Mouse (Mus musculus): ENCODE data around the gene Cidec. TPM values are rescaled to one million over a fixed set of nuclear protein-coding genes. Genes with fewer than 3 reads are reported as not detected.

The Cidec gene
- polyA plus RNA-seq, 1 experiment from 2014 or later: not detected

DNA sequence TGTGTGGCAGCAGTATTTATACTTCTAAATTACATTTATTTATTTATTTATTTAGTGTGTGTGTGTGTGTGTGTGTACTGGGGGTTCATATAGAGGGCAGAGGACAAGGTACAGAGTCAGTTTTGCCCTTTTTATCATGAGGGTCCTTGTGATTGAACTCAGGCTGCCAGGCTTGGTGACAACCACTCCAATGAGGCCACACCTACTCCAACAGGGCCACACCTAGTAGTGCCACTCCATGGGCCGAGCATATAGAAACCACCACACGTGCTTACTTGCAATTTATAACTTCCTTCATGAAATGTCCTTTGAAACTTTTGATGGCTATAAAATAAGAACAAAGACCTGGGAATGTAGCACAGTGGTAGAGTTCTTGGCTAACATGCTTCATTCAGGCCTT lies 37.7 kb upstream of the Cidec start:
- H3K36me3 ChIP-seq (ENCODE audit: control insufficient read depth, insufficient read depth, low read length): no peaks in the 10 kb centered on the region
- H3K4me3 ChIP-seq (ENCODE audit: low read length): no peak overlapping the region
- H3K27me3 ChIP-seq (ENCODE audit: control insufficient read depth, insufficient read depth, low read length): peaks cover 8% of the 10 kb centered on the region; the same call in 1 of the 2 replicates
- no peak overlapping the region for H3K4me2 ChIP-seq (replicated peaks; ENCODE audit: low read depth, low read length)
- H3K27ac ChIP-seq (ENCODE audit: low read depth, low read length): no peak overlapping the region
- WGBS: 75% methylated on average over 2 of the region's 2 CpGs
- ATAC-seq (ENCODE audit: low FRiP score, low TSS enrichment): no peak
- H3K9me3 ChIP-seq (ENCODE audit: control insufficient read depth, low read length): no peaks in the 10 kb centered on the region
- peaks cover 20% of the 10 kb centered on the region; the same call in 1 of the 2 replicates for H3K4me1 ChIP-seq (ENCODE audit: control insufficient read depth, insufficient read depth, low read length)
- H3K9ac ChIP-seq (ENCODE audit: low read depth, low read length): no peak overlapping the region

DNA sequence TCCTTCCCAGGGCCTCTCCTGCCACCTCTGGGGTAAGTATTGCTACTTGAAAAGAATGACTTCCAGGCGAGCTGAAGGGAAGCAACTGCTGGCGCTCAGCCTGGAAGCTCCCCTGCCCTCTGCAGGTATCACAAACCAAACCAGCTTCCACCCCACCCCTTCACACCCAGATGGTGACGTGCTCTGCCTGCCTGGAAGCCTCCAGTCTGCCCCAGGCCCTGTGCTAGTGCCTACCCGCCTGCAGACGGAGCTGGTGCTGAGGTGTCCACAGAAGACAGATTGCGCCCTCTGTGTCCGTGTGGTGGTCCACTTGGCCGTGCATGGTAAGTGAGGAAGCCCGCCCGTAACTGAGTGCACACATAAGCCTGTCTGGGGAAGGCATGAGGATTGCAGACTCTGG lies 36.5 kb upstream of the Cidec start:
- Histone ChIP-seq H3K4me1 (ENCODE audit: control insufficient read depth, insufficient read depth, low read length) (peaks cover 20% of the 10 kb centered on the region; the same call in 1 of the 2 replicates), H3K4me3 (ENCODE audit: low read length) (no peak overlapping the region), H3K27me3 (ENCODE audit: control insufficient read depth, insufficient read depth, low read length) (peaks cover 8% of the 10 kb centered on the region; the same call in 1 of the 2 replicates), H3K4me2 (replicated peaks; ENCODE audit: low read depth, low read length) (no peak overlapping the region), H3K9me3 (ENCODE audit: control insufficient read depth, low read length) (no peaks in the 10 kb centered on the region), H3K9ac (ENCODE audit: low read depth, low read length) (no peak overlapping the region), H3K27ac (ENCODE audit: low read depth, low read length) (no peak overlapping the region), H3K36me3 (ENCODE audit: control insufficient read depth, insufficient read depth, low read length) (no peaks in the 10 kb centered on the region)
- WGBS: 63% methylated on average over 10 of the region's 10 CpGs
- no peak for ATAC-seq (ENCODE audit: low FRiP score, low TSS enrichment)

DNA sequence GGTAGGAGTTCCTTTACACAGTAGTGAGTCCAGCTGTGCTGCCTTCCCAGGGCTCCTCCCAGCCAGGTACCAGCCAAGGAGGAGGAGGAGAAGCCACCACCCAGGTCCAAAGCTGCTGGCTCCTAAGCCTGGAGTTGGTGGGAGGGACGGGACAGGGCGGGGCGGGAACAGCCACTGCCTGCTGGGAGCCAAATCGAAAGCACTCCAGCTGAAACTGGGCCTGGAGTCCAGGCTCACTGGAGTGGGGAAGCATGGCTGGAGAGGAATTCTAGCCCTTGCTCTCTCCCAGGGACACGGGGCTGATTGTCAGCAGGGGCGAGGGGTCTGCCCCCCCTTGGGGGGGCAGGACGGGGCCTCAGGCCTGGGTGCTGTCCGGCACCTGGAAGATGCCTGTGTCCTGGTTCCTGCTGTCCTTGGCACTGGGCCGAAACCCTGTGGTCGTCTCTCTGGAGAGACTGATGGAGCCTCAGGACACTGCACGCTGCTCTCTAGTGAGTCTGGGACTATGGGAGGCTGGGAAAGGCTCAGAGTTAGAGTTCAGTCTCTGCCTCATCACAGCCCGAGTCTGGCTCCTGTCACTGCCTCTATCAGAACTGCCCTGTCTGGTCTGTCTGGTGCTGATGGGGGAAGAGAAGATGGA lies 35.9 kb upstream of the Cidec start, which contains the start of gene Il17rc:
Gene Il17rc, plus strand, starts transcription at position 131 of the 640 bp plus-strand sequence.
- Histone ChIP-seq H3K27me3 (ENCODE audit: control insufficient read depth, insufficient read depth, low read length) (peaks cover 8% of the 10 kb centered on the region; the same call in 1 of the 2 replicates), H3K36me3 (ENCODE audit: control insufficient read depth, insufficient read depth, low read length) (no peaks in the 10 kb centered on the region), H3K4me2 (replicated peaks; ENCODE audit: low read depth, low read length) (peak within 1 kb of the TSS; percentile 42), H3K9me3 (ENCODE audit: control insufficient read depth, low read length) (no peaks in the 10 kb centered on the region), H3K27ac (ENCODE audit: low read depth, low read length) (no peak within 1 kb of the TSS), H3K4me1 (ENCODE audit: control insufficient read depth, insufficient read depth, low read length) (peaks cover 20% of the 10 kb centered on the region; the same call in 1 of the 2 replicates), H3K9ac (ENCODE audit: low read depth, low read length) (peak within 1 kb of the TSS; percentile 47), H3K4me3 (ENCODE audit: low read length) (peak within 1 kb of the TSS; percentile 21; the same call in 1 of the 2 replicates)
- 14% methylated on average over 12 of the region's 12 CpGs for WGBS
- peak; percentile 48; the same call in 1 of the 2 replicates for ATAC-seq (ENCODE audit: low FRiP score, low TSS enrichment)

- Histone ChIP-seq H3K4me3 (ENCODE audit: low read length) (peak overlapping the region; percentile 36), H3K27ac (ENCODE audit: low read depth, low read length) (no peak overlapping the region), H3K27me3 (ENCODE audit: control insufficient read depth, insufficient read depth, low read length) (peaks cover 8% of the 10 kb centered on the region; the same call in 1 of the 2 replicates), H3K9ac (ENCODE audit: low read depth, low read length) (peak overlapping the region; percentile 36; the same call in 1 of the 2 replicates), H3K9me3 (ENCODE audit: control insufficient read depth, low read length) (no peaks in the 10 kb centered on the region), H3K4me2 (replicated peaks; ENCODE audit: low read depth, low read length) (peak overlapping the region; percentile 67), H3K4me1 (ENCODE audit: control insufficient read depth, insufficient read depth, low read length) (peaks cover 20% of the 10 kb centered on the region; the same call in 1 of the 2 replicates), H3K36me3 (ENCODE audit: control insufficient read depth, insufficient read depth, low read length) (no peaks in the 10 kb centered on the region)
- ATAC-seq (ENCODE audit: low FRiP score, low TSS enrichment): peak; percentile 63
- 1% methylated on average over 31 of the region's 31 CpGs for WGBS
Observed at GRCm38 (mm10) chr6:113469432-113469831, 33.9 kb upstream of the Cidec start.

DNA sequence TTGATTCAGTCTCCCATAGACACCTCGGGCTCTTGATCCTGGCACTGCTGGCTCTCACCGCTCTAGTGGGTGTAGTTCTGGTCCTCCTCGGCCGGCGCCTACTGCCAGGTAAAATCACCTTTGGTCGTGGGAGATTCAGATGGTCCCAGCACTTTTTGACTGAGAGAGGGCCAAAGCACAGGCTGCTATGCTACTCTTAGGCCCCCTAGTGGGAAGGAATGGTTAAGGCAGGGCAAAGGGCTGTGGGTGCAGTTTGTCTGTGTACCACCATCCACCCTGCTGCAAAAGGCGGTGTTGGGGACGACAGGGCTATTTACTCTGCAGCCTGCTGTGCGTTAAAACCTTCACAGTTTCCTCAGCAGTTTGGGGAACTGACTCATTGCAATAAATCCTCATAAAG lies 33.5 kb upstream of the Cidec start:
- H3K27ac ChIP-seq (ENCODE audit: low read depth, low read length): no peak overlapping the region
- H3K9ac ChIP-seq (ENCODE audit: low read depth, low read length): peak overlapping the region; percentile 28; the same call in 1 of the 2 replicates
- whole genome bisulfite sequencing: 7% methylated on average over 9 of the region's 9 CpGs
- no peaks in the 10 kb centered on the region for H3K9me3 ChIP-seq (ENCODE audit: control insufficient read depth, low read length)
- H3K36me3 ChIP-seq (ENCODE audit: control insufficient read depth, insufficient read depth, low read length): no peaks in the 10 kb centered on the region
- peak; percentile 68 for ATAC-seq (ENCODE audit: low FRiP score, low TSS enrichment)
- peaks cover 20% of the 10 kb centered on the region; the same call in 1 of the 2 replicates for H3K4me1 ChIP-seq (ENCODE audit: control insufficient read depth, insufficient read depth, low read length)
- H3K4me3 ChIP-seq (ENCODE audit: low read length): peak overlapping the region; percentile 36
- peaks cover 8% of the 10 kb centered on the region; the same call in 1 of the 2 replicates for H3K27me3 ChIP-seq (ENCODE audit: control insufficient read depth, insufficient read depth, low read length)
- H3K4me2 ChIP-seq (replicated peaks; ENCODE audit: low read depth, low read length): peak overlapping the region; percentile 67

DNA sequence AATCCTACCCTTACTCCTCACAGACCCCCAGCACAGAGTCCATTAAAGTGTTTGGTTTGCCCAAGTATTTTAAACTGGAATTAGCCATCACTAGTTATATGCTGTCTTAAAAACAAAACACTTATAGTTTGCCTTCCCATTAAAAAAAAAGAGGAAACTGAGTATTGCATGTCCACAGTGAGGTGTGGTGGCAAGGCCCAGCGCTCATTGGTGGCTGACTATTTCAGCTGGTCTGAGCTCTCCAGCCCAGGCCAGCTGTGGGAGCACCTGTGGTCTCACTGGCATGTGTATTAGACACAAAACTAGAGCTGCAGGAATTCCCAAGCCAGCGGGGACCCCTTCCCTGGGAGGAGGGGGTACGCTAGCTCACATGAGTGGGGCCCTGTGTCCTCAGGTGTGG lies 33.0 kb upstream of the Cidec start:
- peaks cover 20% of the 10 kb centered on the region; the same call in 1 of the 2 replicates for H3K4me1 ChIP-seq (ENCODE audit: control insufficient read depth, insufficient read depth, low read length)
- H3K36me3 ChIP-seq (ENCODE audit: control insufficient read depth, insufficient read depth, low read length): no peaks in the 10 kb centered on the region
- no peak overlapping the region for H3K9ac ChIP-seq (ENCODE audit: low read depth, low read length)
- no peak overlapping the region for H3K4me3 ChIP-seq (ENCODE audit: low read length)
- no peak overlapping the region for H3K4me2 ChIP-seq (replicated peaks; ENCODE audit: low read depth, low read length)
- no peaks in the 10 kb centered on the region for H3K9me3 ChIP-seq (ENCODE audit: control insufficient read depth, low read length)
- 75% methylated on average over 3 of the region's 3 CpGs for WGBS
- no peak for ATAC-seq (ENCODE audit: low FRiP score, low TSS enrichment)
- H3K27me3 ChIP-seq (ENCODE audit: control insufficient read depth, insufficient read depth, low read length): peaks cover 8% of the 10 kb centered on the region; the same call in 1 of the 2 replicates
- no peak overlapping the region for H3K27ac ChIP-seq (ENCODE audit: low read depth, low read length)

- peak; percentile 55 for ATAC-seq (ENCODE audit: low FRiP score, low TSS enrichment)
- no peak overlapping the region for H3K27ac ChIP-seq (ENCODE audit: low read depth, low read length)
- H3K9ac ChIP-seq (ENCODE audit: low read depth, low read length): no peak overlapping the region
- H3K4me1 ChIP-seq (ENCODE audit: control insufficient read depth, insufficient read depth, low read length): peaks cover 9% of the 10 kb centered on the region; the same call in 1 of the 2 replicates
- no peaks in the 10 kb centered on the region for H3K9me3 ChIP-seq (ENCODE audit: control insufficient read depth, low read length)
- no peaks in the 10 kb centered on the region for H3K36me3 ChIP-seq (ENCODE audit: control insufficient read depth, insufficient read depth, low read length)
- H3K4me2 ChIP-seq (replicated peaks; ENCODE audit: low read depth, low read length): no peak overlapping the region
- H3K4me3 ChIP-seq (ENCODE audit: low read length): no peak overlapping the region
- WGBS: 31% methylated on average over 5 of the region's 5 CpGs
- peaks cover 8% of the 10 kb centered on the region; the same call in 1 of the 2 replicates for H3K27me3 ChIP-seq (ENCODE audit: control insufficient read depth, insufficient read depth, low read length)
Observed at GRCm38 (mm10) chr6:113465602-113466001, 30.0 kb upstream of the Cidec start.

GRCm38 (mm10) chr6:113464040-113464439 lies 28.5 kb upstream of the Cidec start:
- no peak for ATAC-seq (ENCODE audit: low FRiP score, low TSS enrichment)
- Histone ChIP-seq H3K36me3 (ENCODE audit: control insufficient read depth, insufficient read depth, low read length) (no peaks in the 10 kb centered on the region), H3K4me1 (ENCODE audit: control insufficient read depth, insufficient read depth, low read length) (0 out of 2 replicates have a peak, but pooled peaks cover 3% of the 10 kb centered on the region), H3K9me3 (ENCODE audit: control insufficient read depth, low read length) (no peaks in the 10 kb centered on the region), H3K4me3 (ENCODE audit: low read length) (no peak overlapping the region), H3K27me3 (ENCODE audit: control insufficient read depth, insufficient read depth, low read length) (no peaks in the 10 kb centered on the region), H3K9ac (ENCODE audit: low read depth, low read length) (no peak overlapping the region), H3K4me2 (replicated peaks; ENCODE audit: low read depth, low read length) (no peak overlapping the region), H3K27ac (ENCODE audit: low read depth, low read length) (no peak overlapping the region)
- 77% methylated on average over 7 of the region's 7 CpGs for WGBS

DNA sequence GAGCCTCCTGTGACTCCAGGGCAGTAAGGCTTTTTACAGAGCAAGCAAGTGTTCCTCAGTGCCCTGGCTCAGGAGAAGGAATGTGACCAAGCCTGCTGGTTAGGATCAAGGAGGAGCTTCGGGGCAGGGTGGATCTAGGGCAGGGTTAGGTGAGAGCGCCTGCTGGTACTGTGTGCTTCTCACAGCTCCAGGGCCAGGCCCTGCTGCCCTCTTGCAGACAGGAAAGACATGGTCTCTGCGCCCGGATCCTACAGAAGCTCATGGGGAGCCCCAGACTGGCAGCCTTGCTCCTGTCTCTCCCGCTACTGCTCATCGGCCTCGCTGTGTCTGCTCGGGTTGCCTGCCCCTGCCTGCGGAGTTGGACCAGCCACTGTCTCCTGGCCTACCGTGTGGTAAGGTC lies 23.1 kb upstream of the Cidec start:
- Histone ChIP-seq H3K36me3 (ENCODE audit: control insufficient read depth, insufficient read depth, low read length) (no peaks in the 10 kb centered on the region), H3K4me2 (replicated peaks; ENCODE audit: low read depth, low read length) (peak overlapping the region; percentile 0; the same call in 1 of the 2 replicates), H3K4me3 (ENCODE audit: low read length) (no peak overlapping the region), H3K27me3 (ENCODE audit: control insufficient read depth, insufficient read depth, low read length) (no peaks in the 10 kb centered on the region), H3K4me1 (ENCODE audit: control insufficient read depth, insufficient read depth, low read length) (no peaks in the 10 kb centered on the region), H3K27ac (ENCODE audit: low read depth, low read length) (no peak overlapping the region), H3K9me3 (ENCODE audit: control insufficient read depth, low read length) (no peaks in the 10 kb centered on the region), H3K9ac (ENCODE audit: low read depth, low read length) (no peak overlapping the region)
- 54% methylated on average over 10 of the region's 10 CpGs for WGBS
- ATAC-seq (ENCODE audit: low FRiP score, low TSS enrichment): peak; percentile 77
